Mouse (Mus musculus) heart, embryonic 13.5 days (tissue): ENCODE data around the gene Gmfg. TPM values are rescaled to one million over a fixed set of nuclear protein-coding genes. Genes with fewer than 3 reads are reported as not detected.

Experiments
- ATAC-seq: fragments of 200-750 bp; cut with Nextera tagmentation; 2 replicates; pipeline ENCODE4 v1.8.0; 2017; ENCODE audit warnings: moderate TSS enrichment; ENCODE audit not compliant: insufficient number of reproducible peaks, low FRiP score, low TSS enrichment; ENCODE audit errors: extremely low read depth
- H3K27ac ChIP-seq: fragments of 300-500 bp; sonication (generic); replicated peaks from 2 replicates; pipeline ENCODE4 v1.5.1; 2015; ENCODE audit warnings: moderate library complexity, mild to moderate bottlenecking, inconsistent platforms
- H3K27me3 ChIP-seq: fragments of 300-500 bp; sonication (generic); replicated peaks from 2 replicates; pipeline ENCODE4 v1.6.1; 2015; ENCODE audit warnings: mild to moderate bottlenecking, inconsistent platforms
- H3K36me3 ChIP-seq: fragments of 300-500 bp; sonication (generic); 2 replicates; pipeline ENCODE4 v1.6.1; 2015; ENCODE audit warnings: mild to moderate bottlenecking, inconsistent platforms
- H3K4me1 ChIP-seq: fragments of 300-500 bp; sonication (generic); 2 replicates; pipeline ENCODE4 v1.6.1; 2015; ENCODE audit warnings: inconsistent platforms
- H3K4me2 ChIP-seq: fragments of 300-500 bp; sonication (generic); 2 replicates; pipeline ENCODE4 v1.6.1; 2015; ENCODE audit warnings: inconsistent platforms, mild to moderate bottlenecking, moderate library complexity
- H3K4me3 ChIP-seq: fragments of 300-500 bp; sonication (generic); 2 replicates; pipeline ENCODE4 v1.5.1; 2015; ENCODE audit warnings: moderate library complexity, mild to moderate bottlenecking, inconsistent platforms
- H3K9ac ChIP-seq: fragments of 300-500 bp; sonication (generic); 2 replicates; pipeline ENCODE4 v1.6.1; 2015; ENCODE audit warnings: inconsistent platforms, mild to moderate bottlenecking, moderate library complexity
- H3K9me3 ChIP-seq: fragments of 300-500 bp; sonication (generic); 2 replicates; pipeline ENCODE4 v1.6.1; 2016; ENCODE audit warnings: inconsistent platforms
- WGBS: fragments of 180-500 bp; shearing (Covaris S2); methylation state at CpG from one replicate; pipeline ENCODE4 v1.1.7; 2015; ENCODE audit warnings: mixed read lengths; 5-methylcytosine and 5-hydroxymethylcytosine counted together
- polyA plus RNA-seq: library from polyadenylated mRNA; unstranded; fragments of >200 nt; fragmentation: Nextera tagmentation; extraction: Ambion mirVana; gene quantifications from 2 replicates; pipeline ENCODE4 v1.2.1, GENCODE M21; 2015

Gmfg gene
- 6.9 and 8.4 TPM in 2 replicates for polyA plus RNA-seq

DNA sequence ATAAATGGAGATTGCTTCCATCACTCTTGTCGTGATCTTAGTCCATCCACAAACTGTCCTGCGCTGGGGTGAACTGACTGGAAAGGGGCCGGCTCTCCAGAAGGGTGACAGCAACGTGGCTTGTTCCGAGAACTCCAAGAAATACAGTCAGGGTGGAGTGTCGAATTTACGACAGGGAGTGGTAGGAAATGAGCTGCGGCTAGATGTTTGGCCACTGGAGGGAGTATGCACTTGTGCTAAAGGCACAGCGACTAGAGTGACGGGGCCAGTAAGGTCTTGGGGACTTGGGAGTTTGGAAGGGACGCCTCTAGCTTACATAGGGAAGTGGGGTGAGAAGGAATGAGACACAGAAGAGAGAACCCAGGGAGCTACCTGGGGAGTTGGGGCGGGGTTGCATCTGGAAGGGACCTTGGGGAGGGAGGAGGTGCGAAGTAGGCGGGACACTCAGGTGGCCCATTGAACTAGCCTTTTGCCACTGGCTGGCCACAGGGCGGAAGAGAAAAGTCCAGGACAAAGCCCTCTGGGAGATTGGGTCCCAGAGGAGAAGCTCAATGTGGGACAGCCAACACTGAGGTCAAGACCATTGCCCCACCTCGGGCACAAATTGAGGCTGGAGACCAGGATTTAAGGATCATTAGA, at the start of gene Gmfg:
Gene Gmfg, plus strand, starts transcription at position 516 of the 639 bp plus-strand sequence.
- WGBS: 2% methylated on average over 16 of the region's 16 CpGs
- peaks cover 42% of the 10 kb centered on the region for H3K4me1 ChIP-seq
- ATAC-seq: peak; percentile 2; the same call in 1 of the 2 replicates

DNA sequence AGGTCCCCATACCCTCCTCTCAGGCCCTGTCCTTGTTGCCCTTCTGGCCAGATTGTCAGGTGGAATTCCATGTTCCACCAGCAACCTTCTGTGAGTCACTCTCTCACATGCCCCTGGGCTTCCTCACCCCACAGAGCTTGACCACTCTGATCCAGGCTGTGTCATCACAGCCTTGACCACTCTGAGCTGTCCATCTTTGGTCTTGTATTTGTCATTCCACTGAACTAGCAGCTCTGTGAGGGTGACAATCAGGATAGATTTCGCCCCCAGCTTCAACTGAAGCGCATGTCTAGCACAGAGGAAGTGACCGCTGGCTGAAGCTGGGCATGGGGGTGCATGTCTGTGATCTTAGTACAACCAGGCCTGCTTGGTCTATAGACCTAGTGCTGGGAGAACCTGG, 46.9 kb upstream of the Gmfg start:
- H3K36me3 ChIP-seq: peaks cover 59% of the 10 kb centered on the region

More for the DNA sequence above, at the start of gene Gmfg:
- Histone ChIP-seq H3K9ac (peak within 1 kb of the TSS; percentile 82), H3K27me3 (no peaks in the 10 kb centered on the region), H3K27ac (peak within 1 kb of the TSS; percentile 68), H3K4me3 (peak within 1 kb of the TSS; percentile 96), H3K36me3 (peaks cover 14% of the 10 kb centered on the region; the same call in 1 of the 2 replicates), H3K4me2 (peak within 1 kb of the TSS; percentile 84), H3K9me3 (no peaks in the 10 kb centered on the region)

DNA sequence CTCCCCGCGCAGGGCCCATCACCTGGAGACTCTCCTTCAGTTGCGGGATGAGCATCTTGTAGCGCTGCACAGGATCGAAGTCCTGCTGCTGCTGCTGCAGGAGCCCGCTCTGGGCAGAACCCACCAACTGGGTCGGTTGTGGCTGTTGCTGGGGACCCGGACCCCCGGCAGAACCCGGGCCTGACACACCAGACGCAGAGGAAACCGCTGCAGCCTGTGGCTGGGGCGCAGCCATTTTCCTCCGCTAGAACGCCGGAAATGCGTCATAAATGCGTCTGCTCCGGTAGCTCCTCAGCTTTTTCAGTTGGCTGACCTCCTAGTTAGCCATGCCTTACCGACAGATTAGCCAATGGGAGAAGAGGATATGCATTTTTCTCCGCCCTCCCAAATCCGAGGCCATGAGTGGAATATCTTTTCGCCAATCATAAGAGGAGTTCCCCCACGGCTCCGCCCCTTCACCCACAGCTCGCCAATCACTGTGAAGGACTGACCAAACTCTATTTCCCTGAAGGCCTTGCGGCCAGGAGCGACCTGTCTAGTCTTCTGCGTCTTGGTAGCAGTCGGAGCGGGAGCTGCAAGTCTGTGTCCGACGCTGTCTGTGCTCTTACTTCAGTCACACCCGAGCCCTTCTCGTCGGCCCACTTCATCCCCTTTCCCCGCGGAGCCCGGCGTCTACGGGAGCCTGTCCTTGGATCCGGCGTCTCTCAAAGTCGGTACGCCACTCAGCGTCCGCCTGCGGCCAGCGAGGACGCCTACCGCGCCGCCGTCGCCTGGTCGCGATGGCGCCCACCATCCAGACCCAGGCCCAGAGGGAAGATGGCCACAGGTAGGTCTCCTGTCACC, 44.6 kb upstream of the Gmfg start, which contains the start of the genes Med29 and Paf1:
Gene Med29, minus strand, starts transcription at position 280 of the 843 bp plus-strand sequence.
Gene Paf1, plus strand, starts transcription at position 523 of the 843 bp plus-strand sequence.
- Histone ChIP-seq H3K4me3 (peak within 1 kb of the TSS; percentile 75), H3K4me1 (peaks cover 16% of the 10 kb centered on the region), H3K9ac (peak within 1 kb of the TSS; percentile 92), H3K36me3 (peaks cover 67% of the 10 kb centered on the region), H3K4me2 (peak within 1 kb of the TSS; percentile 82), H3K9me3 (no peaks in the 10 kb centered on the region), H3K27ac (peak within 1 kb of the TSS; percentile 76), H3K27me3 (no peaks in the 10 kb centered on the region)
- ATAC-seq: peak; percentile 94
- WGBS: under 1% methylated on average over 58 of the region's 58 CpGs

More for the DNA sequence above, 46.9 kb upstream of the Gmfg start:
- peaks cover 20% of the 10 kb centered on the region for H3K4me1 ChIP-seq
- H3K9ac ChIP-seq: no peak overlapping the region
- H3K27me3 ChIP-seq: no peaks in the 10 kb centered on the region
- H3K4me2 ChIP-seq: no peak overlapping the region
- 96% methylated on average over 3 of the region's 3 CpGs for WGBS
- no peak overlapping the region for H3K4me3 ChIP-seq
- ATAC-seq: no peak
- H3K27ac ChIP-seq: no peak overlapping the region
- H3K9me3 ChIP-seq: no peaks in the 10 kb centered on the region

DNA sequence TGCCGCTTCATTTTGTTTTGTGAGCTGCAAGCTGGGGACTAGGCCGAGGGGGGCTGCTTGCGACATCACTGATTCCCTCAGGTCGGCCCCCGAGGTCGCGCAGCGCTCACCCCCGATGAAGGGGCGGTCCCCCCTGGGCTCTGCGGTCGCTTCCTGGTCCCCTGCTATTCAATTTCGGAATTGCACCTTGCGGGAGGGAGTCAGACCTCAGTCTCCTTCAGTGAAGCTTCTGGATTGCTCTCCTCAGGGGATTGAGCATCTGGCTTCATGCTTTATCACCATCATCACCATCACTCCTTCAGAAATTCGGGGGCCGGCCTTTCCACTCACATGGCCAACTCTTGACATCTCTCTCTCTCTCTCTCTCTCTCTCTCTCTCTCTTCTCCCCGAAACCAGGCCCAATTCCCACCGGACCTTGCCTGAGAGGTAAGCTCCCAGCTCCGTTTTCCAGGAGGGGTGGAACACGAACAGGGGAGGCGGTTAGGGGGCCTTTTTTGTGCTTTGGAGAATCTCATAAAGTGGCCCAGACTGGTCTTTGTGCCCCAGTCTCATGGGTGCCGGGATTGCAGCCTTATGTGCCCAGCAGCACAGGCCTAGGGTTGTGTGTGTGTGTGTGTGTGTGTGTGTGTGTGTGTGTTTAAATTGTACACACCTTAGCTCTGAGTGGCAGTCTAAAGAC, 43.8 kb upstream of the Gmfg start:
- H3K9me3 ChIP-seq: no peaks in the 10 kb centered on the region

DNA sequence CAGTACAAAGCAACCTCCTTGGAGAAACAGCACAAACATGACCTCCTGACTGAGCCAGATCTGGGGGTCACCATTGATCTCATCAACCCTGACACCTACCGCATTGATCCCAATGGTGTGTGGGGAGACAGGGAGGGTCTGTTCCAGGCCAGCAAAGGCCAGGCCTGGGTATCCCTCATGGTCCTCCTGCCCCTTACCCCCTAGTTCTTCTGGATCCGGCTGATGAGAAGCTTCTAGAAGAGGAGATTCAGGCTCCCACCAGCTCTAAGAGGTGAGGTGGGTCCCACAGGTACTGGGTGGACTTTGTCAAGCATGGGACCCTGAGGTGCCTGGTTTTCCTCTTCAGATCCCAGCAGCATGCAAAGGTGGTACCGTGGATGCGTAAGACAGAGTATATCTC, 41.8 kb upstream of the Gmfg start:
- Histone ChIP-seq H3K4me1 (peaks cover 16% of the 10 kb centered on the region), H3K27ac (no peak overlapping the region), H3K9ac (no peak overlapping the region), H3K27me3 (no peaks in the 10 kb centered on the region), H3K9me3 (no peaks in the 10 kb centered on the region), H3K36me3 (peaks cover 66% of the 10 kb centered on the region), H3K4me3 (no peak overlapping the region), H3K4me2 (no peak overlapping the region)
- ATAC-seq: no peak
- 94% methylated on average over 4 of the region's 4 CpGs for WGBS

More for the DNA sequence above, 43.8 kb upstream of the Gmfg start:
- Histone ChIP-seq H3K36me3 (peaks cover 67% of the 10 kb centered on the region), H3K4me1 (peaks cover 16% of the 10 kb centered on the region), H3K27ac (peak overlapping the region; percentile 76), H3K4me2 (peak overlapping the region; percentile 82), H3K27me3 (no peaks in the 10 kb centered on the region), H3K9ac (peak overlapping the region; percentile 86), H3K4me3 (peak overlapping the region; percentile 75)
- WGBS: 8% methylated on average over 22 of the region's 22 CpGs
- no peak for ATAC-seq

DNA sequence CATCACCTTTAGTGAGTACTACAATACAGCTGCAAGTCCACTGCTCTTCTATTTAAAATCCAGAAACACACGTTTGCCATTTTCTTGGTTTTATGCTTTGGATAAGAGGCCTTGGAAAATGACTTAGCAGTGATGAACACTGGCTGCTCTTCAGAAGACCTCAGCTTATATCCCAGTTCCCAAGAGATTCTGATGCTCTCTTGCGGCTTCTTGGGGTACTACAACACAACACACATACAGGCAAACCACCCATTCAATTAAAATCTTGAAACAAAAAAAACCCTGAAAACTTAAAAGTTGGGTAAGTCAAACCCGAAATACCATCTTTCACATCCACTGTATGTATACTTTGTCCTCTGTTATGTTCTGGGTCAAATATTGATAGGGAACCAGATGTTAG, 39.2 kb upstream of the Gmfg start:
- Histone ChIP-seq H3K9ac (no peak overlapping the region), H3K4me2 (no peak overlapping the region), H3K36me3 (peaks cover 86% of the 10 kb centered on the region), H3K9me3 (no peaks in the 10 kb centered on the region), H3K27me3 (no peaks in the 10 kb centered on the region), H3K27ac (no peak overlapping the region), H3K4me1 (peaks cover 11% of the 10 kb centered on the region), H3K4me3 (no peak overlapping the region)
- no peak for ATAC-seq
- WGBS: 52% methylated on average over 3 of the region's 3 CpGs

DNA sequence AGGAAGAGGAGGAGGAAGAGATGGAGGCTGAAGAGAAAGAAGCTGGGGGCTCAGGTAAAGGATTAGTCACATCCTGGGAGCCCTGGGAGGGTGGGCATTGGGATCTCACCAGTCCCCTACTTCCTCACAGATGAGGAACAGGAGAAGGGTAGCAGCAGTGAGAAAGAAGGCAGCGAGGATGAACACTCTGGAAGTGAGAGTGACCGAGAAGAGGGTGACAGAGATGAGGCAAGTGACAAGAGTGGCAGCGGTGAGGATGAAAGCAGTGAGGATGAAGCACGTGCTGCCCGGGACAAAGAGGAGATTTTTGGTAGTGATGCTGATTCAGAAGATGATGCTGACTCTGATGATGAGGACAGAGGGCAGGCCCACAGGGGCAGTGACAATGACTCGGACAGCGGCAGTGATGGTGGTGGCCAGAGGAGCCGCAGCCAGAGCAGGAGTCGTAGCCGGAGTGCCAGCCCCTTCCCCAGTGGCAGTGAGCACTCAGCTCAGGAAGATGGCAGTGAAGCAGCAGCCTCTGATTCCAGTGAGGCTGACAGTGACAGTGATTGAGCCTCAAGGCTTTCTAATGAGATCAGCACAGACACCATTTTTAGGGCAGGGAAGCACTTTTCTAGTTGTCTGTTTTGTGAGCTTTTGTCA, 38.4 kb upstream of the Gmfg start:
- H3K9me3 ChIP-seq: no peaks in the 10 kb centered on the region
- H3K36me3 ChIP-seq: peaks cover 94% of the 10 kb centered on the region
- no peak overlapping the region for H3K4me3 ChIP-seq
- no peak for ATAC-seq
- H3K27ac ChIP-seq: no peak overlapping the region
- H3K4me1 ChIP-seq: peaks cover 6% of the 10 kb centered on the region
- no peak overlapping the region for H3K4me2 ChIP-seq
- no peak overlapping the region for H3K9ac ChIP-seq
- no peaks in the 10 kb centered on the region for H3K27me3 ChIP-seq
- 85% methylated on average over 10 of the region's 10 CpGs for WGBS

DNA sequence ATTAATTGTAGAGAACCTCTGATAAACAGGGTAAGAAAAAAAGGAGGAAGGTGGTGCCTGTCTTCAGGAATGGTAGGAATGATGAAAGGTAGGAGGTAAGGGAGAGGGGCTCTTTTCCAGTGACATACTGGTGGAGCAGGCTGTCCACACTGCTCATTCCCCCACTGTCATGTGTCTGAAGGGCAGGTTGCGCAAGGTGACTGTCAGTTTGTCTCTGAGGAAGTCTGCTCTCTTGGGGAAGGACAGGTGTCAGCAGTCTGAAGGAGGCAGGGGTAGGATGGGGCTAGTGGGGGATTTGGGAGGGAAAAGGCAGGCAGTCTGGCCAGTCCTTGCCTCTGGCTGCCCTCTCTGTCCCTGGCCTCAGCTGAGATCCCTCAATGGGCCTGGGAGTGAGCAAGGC, 36.2 kb upstream of the Gmfg start:
- no peaks in the 10 kb centered on the region for H3K9me3 ChIP-seq
- H3K27ac ChIP-seq: no peak overlapping the region
- H3K4me3 ChIP-seq: no peak overlapping the region
- H3K9ac ChIP-seq: no peak overlapping the region
- no peaks in the 10 kb centered on the region for H3K27me3 ChIP-seq
- ATAC-seq: no peak
- H3K36me3 ChIP-seq: peaks cover 99% of the 10 kb centered on the region
- H3K4me1 ChIP-seq: peaks cover 2% of the 10 kb centered on the region; the same call in 1 of the 2 replicates
- no peak overlapping the region for H3K4me2 ChIP-seq
- 96% methylated on average over 1 of the region's 1 CpGs for WGBS

DNA sequence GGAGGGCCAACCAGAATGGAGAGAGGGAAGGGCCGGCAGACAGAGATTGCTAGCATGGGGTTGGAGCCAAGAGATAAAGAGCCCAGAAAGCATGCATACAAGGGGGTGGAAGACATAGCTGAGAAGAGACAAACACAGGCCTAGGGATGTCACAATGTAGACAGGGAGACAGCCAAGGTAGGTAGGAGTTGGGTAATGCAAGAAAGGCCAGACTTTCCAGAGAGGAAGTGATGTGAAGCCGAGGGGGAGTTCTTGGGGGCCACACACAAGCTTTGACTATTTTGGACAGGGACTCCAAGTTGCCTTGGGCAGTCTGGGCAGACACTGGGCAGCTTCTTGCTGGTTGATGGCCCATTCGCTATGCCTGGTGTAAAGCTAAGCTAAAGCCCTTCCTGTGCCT, 35.3 kb upstream of the Gmfg start:
- no peak overlapping the region for H3K27ac ChIP-seq
- H3K9me3 ChIP-seq: no peaks in the 10 kb centered on the region
- peaks cover 99% of the 10 kb centered on the region for H3K36me3 ChIP-seq
- H3K4me2 ChIP-seq: no peak overlapping the region
- ATAC-seq: no peak
- H3K4me3 ChIP-seq: no peak overlapping the region
- 64% methylated on average over 3 of the region's 3 CpGs for WGBS
- no peaks in the 10 kb centered on the region for H3K27me3 ChIP-seq
- no peak overlapping the region for H3K9ac ChIP-seq
- peaks cover 2% of the 10 kb centered on the region; the same call in 1 of the 2 replicates for H3K4me1 ChIP-seq

DNA sequence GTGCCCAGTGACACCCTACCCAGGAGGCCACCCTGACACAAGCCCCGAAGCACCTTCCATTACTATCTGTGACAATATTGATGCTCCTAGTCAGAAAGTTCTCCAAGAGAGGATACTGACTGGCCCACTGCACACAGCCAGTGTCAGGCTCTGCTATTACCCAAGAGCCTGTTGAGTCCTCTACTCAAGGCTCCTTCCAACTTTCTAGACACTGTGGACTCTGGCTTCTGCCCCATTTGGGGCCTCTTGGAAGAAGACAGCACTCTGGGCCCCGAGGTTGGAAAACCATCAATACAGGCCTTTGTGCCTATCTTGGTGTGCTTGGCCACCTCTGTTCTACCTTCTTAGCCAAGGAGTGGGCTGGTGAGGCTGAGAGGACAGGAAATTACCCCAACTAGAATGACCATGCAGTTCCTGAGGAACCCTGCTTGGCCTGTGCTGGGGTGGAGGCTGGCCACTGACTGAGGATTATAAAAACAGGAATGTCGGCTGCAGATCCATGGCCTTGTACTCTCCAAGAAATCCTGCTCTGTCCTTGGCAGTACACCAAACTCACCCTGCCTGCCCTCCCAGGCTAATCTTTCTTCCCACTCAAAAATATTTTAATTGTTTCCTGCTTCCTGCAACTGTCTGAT, 26.3 kb upstream of the Gmfg start:
- H3K4me2 ChIP-seq: no peak overlapping the region
- 69% methylated on average over 3 of the region's 3 CpGs for WGBS
- 0 out of 2 replicates have a peak overlapping the region, but pooled peaks have one; percentile 9 for H3K9ac ChIP-seq
- no peaks in the 10 kb centered on the region for H3K9me3 ChIP-seq
- peak overlapping the region; percentile 4; the same call in 1 of the 2 replicates for H3K27ac ChIP-seq
- H3K4me1 ChIP-seq: peaks cover 23% of the 10 kb centered on the region
- no peak overlapping the region for H3K4me3 ChIP-seq
- ATAC-seq: no peak
- H3K27me3 ChIP-seq: no peaks in the 10 kb centered on the region
- peaks cover 99% of the 10 kb centered on the region for H3K36me3 ChIP-seq
